Mouse (Mus musculus): ENCODE measurements at regions not wholly inside any gene's neighbourhood (a gene's known extent, or its start where the extent isn't known, plus 50 kb on each side); places are given as distances from the start of the nearest gene placed in this dataset.
A peak's percentile ranks its signal among the peaks of the same experiment; 100 is the strongest.

DNA sequence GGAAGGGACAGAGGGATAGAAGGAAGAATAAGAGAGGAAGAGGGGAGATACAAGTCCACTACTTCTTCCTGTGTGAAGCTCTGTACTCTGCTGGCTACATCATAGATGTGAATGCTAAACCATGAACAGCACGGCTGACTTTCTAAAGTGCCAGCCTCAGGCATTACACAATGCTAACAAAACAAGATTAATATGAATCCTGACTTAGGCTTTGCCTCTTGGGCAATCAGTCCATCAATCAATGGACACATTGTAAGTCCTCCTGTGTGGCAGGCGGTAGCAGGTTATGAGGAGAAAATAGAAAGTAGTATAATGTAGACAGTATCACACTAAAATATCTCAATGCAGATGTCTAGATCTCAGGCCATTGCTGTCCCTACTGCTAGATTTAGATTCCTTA is 203.6 kb upstream of the Nrip1 start:
- no peak for DNase-seq

DNA sequence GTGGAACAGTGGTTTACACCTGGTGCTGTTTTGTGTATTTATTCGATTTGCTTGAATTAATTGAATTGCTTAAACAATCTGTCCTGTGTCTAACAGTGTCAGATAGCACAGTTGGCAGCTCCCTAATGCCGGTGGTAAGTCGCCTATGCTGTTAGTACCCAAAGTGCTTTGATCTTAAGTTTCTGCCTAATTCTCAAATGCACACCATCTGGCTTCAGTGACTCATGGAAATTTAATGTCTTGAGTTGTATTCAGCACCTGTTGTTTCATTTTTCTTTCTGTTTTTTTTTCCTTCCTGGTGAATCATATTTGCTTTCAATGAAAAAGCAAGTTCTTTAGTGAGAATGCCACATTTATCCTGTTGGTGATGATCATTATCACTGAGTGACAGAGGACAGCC is 201.7 kb upstream of the Nrip1 start:
- no peak for DNase-seq

- DNase-seq = no peak
These were observed 192.6 kb upstream of the Nrip1 start for GRCm38 (mm10) chr16:76566220-76566619.

DNA sequence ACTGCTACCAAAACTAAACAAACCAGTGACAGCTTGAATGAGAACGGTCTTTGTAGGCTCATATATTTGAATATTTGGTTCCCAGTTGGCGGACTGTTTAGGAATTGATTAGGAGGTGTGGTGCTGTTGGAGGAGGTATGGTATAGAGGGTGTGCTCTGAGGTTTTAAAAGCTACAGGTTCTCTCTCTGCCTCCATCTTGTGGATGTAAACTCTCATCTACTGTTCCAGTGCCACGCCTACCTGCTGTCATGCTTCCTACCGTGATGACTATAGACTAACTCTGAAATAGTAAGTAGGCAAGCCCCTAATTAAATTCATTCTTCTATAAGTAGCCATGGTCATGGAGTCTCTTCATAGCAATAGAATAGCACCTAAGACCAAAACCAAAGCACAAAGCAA is 181.2 kb upstream of the Nrip1 start:
- no peak for DNase-seq

DNA sequence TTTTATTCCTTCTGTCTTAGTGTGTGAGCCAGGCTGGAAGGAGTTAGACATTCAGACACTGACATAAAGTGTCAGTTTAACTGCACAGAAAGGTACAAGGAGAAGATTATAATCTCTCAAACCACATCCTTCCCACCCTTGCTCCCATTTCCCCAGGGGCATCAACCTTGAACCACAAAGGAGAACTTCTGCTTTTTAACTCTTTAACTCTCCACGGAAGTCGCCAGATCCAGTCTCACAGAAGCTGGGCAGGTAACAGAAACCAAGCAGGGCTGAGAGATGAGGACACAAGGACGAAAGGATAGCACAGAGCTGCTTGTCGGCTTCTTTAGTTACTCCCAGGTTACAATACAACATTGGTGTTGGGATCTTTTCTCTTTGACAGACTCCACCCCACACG is 176.0 kb upstream of the Nrip1 start:
- DNase-seq = no peak

- DNase-seq = no peak
These were observed 173.5 kb upstream of the Nrip1 start for GRCm38 (mm10) chr16:76547087-76547486.

- DNase-seq = no peak
These were observed 173.0 kb upstream of the Nrip1 start for GRCm38 (mm10) chr16:76546632-76547031.

DNA sequence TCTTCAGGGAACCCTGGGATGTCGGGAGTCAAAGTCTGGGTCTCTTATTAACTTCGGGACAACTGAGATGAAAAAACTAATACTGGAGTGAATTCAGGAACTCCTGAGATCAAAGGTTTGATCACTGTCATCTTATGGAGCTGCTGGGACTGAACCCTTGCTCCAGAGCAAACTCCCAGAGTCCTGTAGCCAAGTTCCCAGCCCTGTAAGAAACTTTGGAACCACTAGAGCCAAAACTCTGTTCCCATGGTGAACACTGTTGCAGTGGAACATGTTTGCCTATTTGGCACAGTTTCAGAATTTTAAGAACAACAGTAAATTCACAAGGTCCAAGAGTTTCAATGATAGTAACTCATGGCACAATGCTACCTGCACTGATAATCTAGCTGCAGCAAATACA is 172.3 kb upstream of the Nrip1 start:
- no peak for DNase-seq

DNA sequence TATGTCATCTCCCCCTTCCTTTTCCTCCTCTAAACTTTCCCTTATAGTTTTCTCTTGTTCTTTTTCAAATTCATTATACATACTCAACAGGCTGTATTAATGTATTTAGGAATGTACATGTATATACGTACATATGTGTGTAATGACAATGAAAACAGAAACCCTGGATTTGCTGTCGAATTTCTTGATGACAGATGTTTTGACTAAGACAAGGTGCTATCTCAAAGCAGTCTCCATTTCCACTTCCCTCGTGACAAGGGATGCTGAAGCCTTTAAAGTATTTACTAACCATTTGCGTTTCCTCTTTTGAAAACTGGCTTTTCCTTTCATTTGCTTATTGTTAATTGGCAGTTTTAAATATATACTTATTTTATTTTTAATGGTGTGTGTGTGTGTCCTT is 171.3 kb upstream of the Nrip1 start:
- no peak for DNase-seq

- no peak for DNase-seq
These were observed 167.3 kb upstream of the Nrip1 start for GRCm38 (mm10) chr16:76540964-76541363.

- DNase-seq = no peak
These were observed 166.8 kb upstream of the Nrip1 start for GRCm38 (mm10) chr16:76540328-76540923.

DNA sequence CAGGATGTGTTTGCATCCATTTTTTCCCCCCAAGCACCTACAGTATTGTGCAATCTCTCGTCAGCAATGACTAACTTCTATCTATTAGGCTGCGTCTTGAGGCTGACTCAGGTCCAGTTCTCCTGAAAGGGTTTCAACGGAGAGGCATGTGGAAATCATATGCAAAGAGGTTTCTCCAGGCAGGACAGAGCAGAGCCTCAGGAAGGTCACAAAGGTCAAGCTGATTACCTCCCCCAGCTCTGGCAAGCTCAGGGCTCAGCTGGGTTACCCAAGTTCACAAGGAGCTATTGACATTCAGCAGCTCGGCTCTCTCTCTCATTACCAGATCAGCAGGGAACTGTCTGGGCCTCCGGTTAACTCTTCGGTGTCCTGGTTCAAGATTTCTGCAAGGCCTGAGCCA is 166.0 kb upstream of the Nrip1 start:
- peak; percentile 4 to 9 for DNase-seq

GRCm38 (mm10) chr16:76537871-76538270 is 164.2 kb upstream of the Nrip1 start:
- no peak for DNase-seq

DNA sequence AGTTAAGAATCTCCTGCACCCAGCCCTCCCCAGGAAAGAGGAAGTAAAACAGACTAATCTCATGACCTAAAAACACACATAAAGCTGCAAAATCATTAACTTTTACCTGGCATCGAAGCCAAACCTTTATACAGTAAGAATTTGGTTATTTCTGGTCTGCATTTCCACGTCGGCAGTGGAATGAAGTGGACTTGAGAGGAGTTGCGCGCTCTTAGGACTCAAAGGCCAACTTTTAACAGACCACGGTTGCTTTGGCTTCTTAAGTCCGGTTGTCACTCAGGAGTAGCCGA is 159.2 kb upstream of the Nrip1 start:
- no peak for DNase-seq

- DNase-seq = no peak
These were observed 158.7 kb upstream of the Nrip1 start for GRCm38 (mm10) chr16:76532142-76532927.

DNA sequence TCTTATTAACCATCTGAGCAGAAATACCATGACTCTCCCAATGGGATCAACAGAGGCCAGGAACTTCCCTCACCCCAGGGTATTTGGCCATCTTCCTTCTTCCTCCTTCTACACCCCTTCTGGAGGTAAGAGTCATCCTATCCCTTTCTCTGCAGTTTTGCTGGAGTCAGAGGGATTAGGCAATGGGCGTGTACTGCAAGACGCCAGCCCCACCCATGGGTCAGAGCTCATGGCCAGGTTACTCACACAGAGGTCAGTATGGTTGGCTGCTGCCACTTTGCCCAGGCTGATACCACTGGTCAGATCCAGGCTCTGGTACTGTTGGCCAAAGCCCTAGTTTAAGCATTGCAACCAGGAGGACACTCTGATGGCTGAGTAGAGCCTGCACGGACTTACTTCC is 157.3 kb upstream of the Nrip1 start:
- DNase-seq = no peak

DNA sequence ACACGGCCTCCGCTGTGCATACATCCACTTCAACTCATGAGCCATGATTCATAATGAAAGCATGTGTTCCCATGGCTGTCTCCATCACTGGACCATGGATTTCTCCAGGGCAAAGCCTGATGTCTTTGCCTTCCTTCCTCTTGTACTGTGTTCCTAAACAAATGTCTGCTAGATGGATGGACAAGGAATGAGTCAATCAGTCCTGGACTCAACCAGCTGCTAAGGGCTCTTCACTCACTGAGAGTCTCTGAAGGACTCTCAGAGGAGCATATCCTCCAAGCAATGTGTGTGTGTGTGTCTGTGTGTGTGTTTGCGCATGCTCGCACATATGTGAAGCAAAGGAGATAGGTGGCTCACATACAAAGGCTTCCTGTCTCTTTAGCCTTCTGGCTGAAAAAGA is 156.0 kb upstream of the Nrip1 start:
- DNase-seq = no peak

GRCm38 (mm10) chr16:76527106-76527949 is 153.7 kb upstream of the Nrip1 start:
- no peak for DNase-seq

DNA sequence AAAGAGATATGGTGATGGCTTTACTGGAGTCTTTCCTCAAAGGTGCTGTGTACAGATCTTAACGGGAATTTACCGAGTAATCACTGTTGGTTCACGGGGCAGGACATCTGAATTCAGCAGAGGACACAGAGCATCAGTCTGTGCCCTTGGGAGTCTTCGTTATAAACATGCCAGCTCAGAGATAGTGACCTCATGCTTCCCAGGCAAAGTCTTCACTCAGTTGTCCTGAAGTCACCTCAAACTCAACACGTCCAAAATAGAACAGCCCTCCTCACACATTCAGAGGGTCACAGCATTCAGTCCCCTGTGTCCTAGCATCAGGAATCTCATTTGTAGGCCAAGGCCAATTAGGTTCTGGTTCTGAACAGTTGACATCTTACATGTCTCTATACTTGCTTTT is 151.9 kb upstream of the Nrip1 start:
- DNase-seq = no peak

DNA sequence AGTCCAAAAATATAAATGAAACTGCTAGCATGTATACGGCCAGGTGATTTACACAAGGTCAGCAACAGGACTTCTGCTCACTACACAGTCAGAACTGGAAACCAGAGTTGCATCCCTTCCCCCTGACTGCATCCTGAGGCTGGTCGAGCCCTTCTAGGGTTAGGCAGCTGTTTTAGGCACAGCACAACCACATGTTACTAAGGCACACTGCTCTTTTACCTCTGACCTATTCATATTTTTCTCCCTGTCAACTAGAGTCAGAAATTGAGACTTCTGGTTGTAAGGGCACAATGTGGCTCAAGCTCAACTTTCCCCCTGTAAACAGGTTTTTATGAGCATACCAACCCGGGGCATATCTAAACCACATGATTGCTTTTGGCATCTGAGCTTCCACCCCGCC is 151.3 kb upstream of the Nrip1 start:
- no peak for DNase-seq

GRCm38 (mm10) chr16:76521142-76521541 is 147.5 kb upstream of the Nrip1 start:
- no peak for DNase-seq

- DNase-seq = no peak
These were observed 147.0 kb upstream of the Nrip1 start for GRCm38 (mm10) chr16:76520643-76520993.

DNA sequence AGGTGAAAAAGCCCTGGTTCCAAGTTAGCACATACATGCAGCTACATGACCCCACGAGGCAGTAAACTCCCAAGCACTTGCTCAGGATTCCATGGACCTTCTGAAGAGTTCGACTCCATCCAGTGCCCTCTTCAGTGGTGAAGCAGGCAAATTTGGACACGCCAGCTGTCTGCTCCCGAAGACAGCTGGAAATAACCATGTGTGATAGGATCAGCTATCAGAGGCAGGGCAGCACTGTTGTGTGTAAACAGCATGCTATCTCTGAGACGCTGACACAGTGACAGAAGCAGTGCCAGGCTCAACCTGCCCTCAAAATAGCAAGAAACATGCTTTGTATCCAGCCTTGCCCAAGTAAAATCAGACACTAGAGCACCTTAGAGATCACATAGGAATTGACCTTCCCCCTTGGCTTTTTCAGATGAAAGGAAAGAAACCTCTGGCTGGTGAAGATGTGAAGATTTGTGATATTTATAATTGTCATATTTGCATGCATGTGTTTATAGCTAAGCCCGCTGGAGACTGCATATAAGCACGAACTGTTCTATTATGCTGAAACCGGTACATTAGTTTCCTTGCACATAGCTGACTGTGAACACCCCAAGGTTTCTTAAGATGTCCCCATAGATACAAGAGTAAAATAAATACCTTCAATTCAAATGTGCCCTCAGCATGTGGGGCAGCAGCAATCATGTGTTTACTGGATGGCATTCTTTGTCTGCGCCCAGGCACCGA is 146.4 kb upstream of the Nrip1 start:
- DNase-seq = no peak

GRCm38 (mm10) chr16:76510861-76511260 is 137.2 kb upstream of the Nrip1 start:
- no peak for DNase-seq

Measured in cerebellum, postnatal 10 days (tissue).